22 mouse cellular contexts compared by ENCODE assay signal in genomic region chr6:127130377-127130776, GRCm38 (mm10). TPM values are rescaled to one million over a fixed set of nuclear protein-coding genes. Genes with fewer than 3 reads are reported as not detected.
DNase-seq lines count a peak whose midpoint lies in the region; ATAC-seq lines count a peak whose summit lies in the region.
"Had no signal": no experiment of that assay in that cellular context is flagged by ENCODE, and none has a peak within 500 bp of the region (broad histone marks: within the 10 kb centered on the region; RNA-seq: fewer than 3 reads in every experiment).

No protein-coding gene starts in this region.

- no peaks in the 10 kb centered on the region for H3K9me3 ChIP-seq in forebrain, embryonic 13.5 days (replicated peaks)
- no peaks in the 10 kb centered on the region for H3K9me3 ChIP-seq in forebrain, embryonic 10.5 days
- H3K9me3 ChIP-seq in midbrain, embryonic 14.5 days (ENCODE audit: control insufficient read depth, low read length): no peaks in the 10 kb centered on the region
- H3K9me3 ChIP-seq in embryonic facial prominence, embryonic 10.5 days: no peaks in the 10 kb centered on the region
- H3K9me3 ChIP-seq: hindbrain, embryonic 13.5 days; lung, embryonic 15.5 days had no signal

- H3K4me1 ChIP-seq in forebrain, embryonic 13.5 days: peaks cover 53% of the 10 kb centered on the region
- H3K4me1 ChIP-seq in forebrain, embryonic 10.5 days: peaks cover 27% of the 10 kb centered on the region
- H3K4me1 ChIP-seq in midbrain, embryonic 14.5 days (ENCODE audit: control insufficient read depth, insufficient read depth, low read length): peaks cover 10% of the 10 kb centered on the region; the same call in 1 of the 2 replicates
- 0 out of 2 replicates have a peak, but pooled peaks cover 7% of the 10 kb centered on the region for H3K4me1 ChIP-seq in embryonic facial prominence, embryonic 10.5 days
- H3K4me1 ChIP-seq: lung, embryonic 15.5 days had no signal

- ATAC-seq in forebrain, embryonic 13.5 days: peak; percentile 14; the same call in 1 of the 2 replicates
- ATAC-seq in midbrain, embryonic 14.5 days (ENCODE audit: low FRiP score, low TSS enrichment): no peak
- ATAC-seq: activated CD4-positive, CD25-positive, alpha-beta regulatory T cell, adult 4 months; intestine, embryonic 16.5 days had no signal

- WGBS in forebrain, embryonic 13.5 days: 46% methylated on average over 13 of the region's 13 CpGs
- WGBS in forebrain, embryonic 10.5 days: 70% methylated on average over 13 of the region's 13 CpGs
- 50% methylated on average over 13 of the region's 13 CpGs for WGBS in midbrain, embryonic 14.5 days
- 77% methylated on average over 13 of the region's 13 CpGs for WGBS in embryonic facial prominence, embryonic 10.5 days

- H3K36me3 ChIP-seq in forebrain, embryonic 13.5 days (ENCODE audit: poor library complexity, severe bottlenecking): peaks cover 73% of the 10 kb centered on the region
- H3K36me3 ChIP-seq in forebrain, embryonic 10.5 days (replicated peaks): peaks cover 97% of the 10 kb centered on the region
- H3K36me3 ChIP-seq in midbrain, embryonic 14.5 days (ENCODE audit: control insufficient read depth, insufficient read depth, low read length): 0 out of 2 replicates have a peak, but pooled peaks cover 3% of the 10 kb centered on the region
- peaks cover 96% of the 10 kb centered on the region for H3K36me3 ChIP-seq in embryonic facial prominence, embryonic 10.5 days (replicated peaks)
- H3K36me3 ChIP-seq: hindbrain, embryonic 13.5 days had no signal

- no peaks in the 10 kb centered on the region for H3K27me3 ChIP-seq in forebrain, embryonic 13.5 days
- no peaks in the 10 kb centered on the region for H3K27me3 ChIP-seq in forebrain, embryonic 10.5 days (ENCODE audit: poor library complexity, severe bottlenecking)
- H3K27me3 ChIP-seq in midbrain, embryonic 14.5 days (ENCODE audit: control insufficient read depth, insufficient read depth, low read length): no peaks in the 10 kb centered on the region
- H3K27me3 ChIP-seq in embryonic facial prominence, embryonic 10.5 days (replicated peaks; ENCODE audit: low read depth, poor library complexity, severe bottlenecking): no peaks in the 10 kb centered on the region
- H3K27me3 ChIP-seq: CH12.LX; hindbrain, embryonic 13.5 days; lung, embryonic 15.5 days had no signal

- no peak overlapping the region; the same call in 1 of the 2 replicates for H3K4me2 ChIP-seq in forebrain, embryonic 13.5 days
- no peak overlapping the region for H3K4me2 ChIP-seq in midbrain, embryonic 14.5 days (ENCODE audit: low read length)
- H3K4me2 ChIP-seq: heart, embryonic 11.5 days; hindbrain, embryonic 13.5 days; lung, embryonic 15.5 days had no signal

- H3K9ac ChIP-seq in forebrain, embryonic 13.5 days: no peak overlapping the region
- no peak overlapping the region for H3K9ac ChIP-seq in midbrain, embryonic 14.5 days (replicated peaks; ENCODE audit: low read length)
- H3K9ac ChIP-seq: hindbrain, embryonic 13.5 days; liver, embryonic 14.5 days; lung, embryonic 15.5 days had no signal

- H3K27ac ChIP-seq in forebrain, embryonic 13.5 days: peak overlapping the region; percentile 61
- H3K27ac ChIP-seq in forebrain, embryonic 10.5 days: no peak overlapping the region
- H3K27ac ChIP-seq in midbrain, embryonic 14.5 days (replicated peaks; ENCODE audit: low read depth, low read length): no peak overlapping the region
- H3K27ac ChIP-seq in embryonic facial prominence, embryonic 10.5 days (replicated peaks): no peak overlapping the region
- H3K27ac ChIP-seq: hindbrain, embryonic 13.5 days; liver, embryonic 14.5 days; lung, embryonic 15.5 days had no signal

- H3K4me3 ChIP-seq in forebrain, embryonic 13.5 days: no peak overlapping the region
- H3K4me3 ChIP-seq in forebrain, embryonic 10.5 days: no peak overlapping the region
- no peak overlapping the region for H3K4me3 ChIP-seq in midbrain, embryonic 14.5 days (replicated peaks; ENCODE audit: low read depth, low read length)
- H3K4me3 ChIP-seq in embryonic facial prominence, embryonic 10.5 days: no peak overlapping the region
- H3K4me3 ChIP-seq: hindbrain, embryonic 13.5 days; lung, embryonic 15.5 days had no signal

- DNase-seq in forebrain, embryonic 10.5 days (ENCODE audit: extremely low spot score, low spot score): no peak
- peak; percentile 18 for DNase-seq in right cerebral cortex, postnatal 14 days
- DNase-seq in right cerebral cortex, postnatal 36 days (ENCODE audit: low spot score in 2 of 2): no peak
- peak; percentile 27 for DNase-seq in midbrain, embryonic 14.5 days
- DNase-seq in embryonic facial prominence, embryonic 10.5 days (ENCODE audit: low spot score): no peak
- no peak for DNase-seq in thymus, postnatal 14 days
- DNase-seq: adrenal gland, postnatal 10 days; cerebellum, adult 11 months; heart, postnatal 14 days; lung, postnatal 4 days; thymus, postnatal 36 days had no signal

RNA-seq across cellular contexts. Expression of gene Tigar, which starts 21.0 kb away (rescaled TPM):
- 6.6 and 7.0 TPM in 2 replicates for polyA plus RNA-seq in forebrain, embryonic 13.5 days (2015; fragmentation: Nextera tagmentation; extraction: Ambion mirVana)
- 7.1 and 7.3 TPM in 2 replicates for polyA plus RNA-seq in forebrain, embryonic 10.5 days (2016; fragmentation: Nextera tagmentation; extraction: Ambion mirVana)
- 5.0 and 6.5 TPM in 2 replicates for polyA plus RNA-seq in midbrain, embryonic 14.5 days (2014; fragmentation: Nextera tagmentation; extraction: Ambion mirVana)
- 5.7 and 7.2 TPM in 2 replicates for polyA plus RNA-seq in embryonic facial prominence, embryonic 10.5 days (2016; fragmentation: Nextera tagmentation; extraction: Ambion mirVana)

RNA-seq across cellular contexts. Expression of gene Ccnd2, which starts 21.6 kb away (rescaled TPM):
- 1,785 and 2,054 TPM in 2 replicates for polyA plus RNA-seq in forebrain, embryonic 13.5 days (2015; fragmentation: Nextera tagmentation; extraction: Ambion mirVana)
- 997 and 1,058 TPM in 2 replicates for polyA plus RNA-seq in forebrain, embryonic 10.5 days (2016; fragmentation: Nextera tagmentation; extraction: Ambion mirVana)
- 252 and 477 TPM in 2 replicates for polyA plus RNA-seq in midbrain, embryonic 14.5 days (2014; fragmentation: Nextera tagmentation; extraction: Ambion mirVana)
- 1,002 and 1,039 TPM in 2 replicates for polyA plus RNA-seq in embryonic facial prominence, embryonic 10.5 days (2016; fragmentation: Nextera tagmentation; extraction: Ambion mirVana)

RNA-seq across cellular contexts. Expression of gene Fgf23, which starts 57.7 kb away (rescaled TPM):
- polyA plus RNA-seq in forebrain, embryonic 13.5 days (2015; fragmentation: Nextera tagmentation; extraction: Ambion mirVana): not detected in 2 replicates
- 0.14 TPM in 1 of 2 replicates, not detected in the other for polyA plus RNA-seq in forebrain, embryonic 10.5 days (2016; fragmentation: Nextera tagmentation; extraction: Ambion mirVana)
- polyA plus RNA-seq in midbrain, embryonic 14.5 days (2014; fragmentation: Nextera tagmentation; extraction: Ambion mirVana): 0.18 TPM in 1 of 2 replicates, not detected in the other
- 0.08 and 0.16 TPM in 2 replicates for polyA plus RNA-seq in embryonic facial prominence, embryonic 10.5 days (2016; fragmentation: Nextera tagmentation; extraction: Ambion mirVana)
- polyA plus RNA-seq: activated CD4-positive, CD25-positive, alpha-beta regulatory T cell, adult 4 months; embryonic facial prominence, embryonic 14.5 days; heart, embryonic 11.5 days; hindbrain, embryonic 13.5 days; intestine, embryonic 16.5 days; kidney, embryonic 14.5 days; large intestine, adult 2 months; liver, embryonic 14.5 days; lung, embryonic 15.5 days had no signal

Comparison
In these comparisons a context has a peak if more than half of its experiments do, and no peak if none do; other contexts are left out.
1. DNase-seq: peak in right cerebral cortex, postnatal 14 days (single experiment) and midbrain, embryonic 14.5 days (single experiment); none in forebrain, embryonic 10.5 days (single experiment), right cerebral cortex, postnatal 36 days (0 of 2), embryonic facial prominence, embryonic 10.5 days (single experiment) and thymus, postnatal 14 days (single experiment).